Mouse (Mus musculus): ENCODE results near the gene Il17re.

Il17re gene

GRCm38 (mm10) chr6:113457952-113458534 is at the start of gene Il17re:
TSS of gene Il17re (plus strand) at chr6:113458484.
- in situ Hi-C loops (cut with MboI, MseI) = no loop called here

GRCm38 (mm10) chr6:113410001-113410400 is 48.3 kb upstream of the Il17re start:
- in situ Hi-C loops (cut with MboI, MseI) = no loop called here

GRCm38 (mm10) chr6:113416416-113416815 is 41.9 kb upstream of the Il17re start:
- in situ Hi-C loops (cut with MboI, MseI) = no loop called here

- in situ Hi-C loops (cut with MboI, MseI) = no loop called here
Observed at GRCm38 (mm10) chr6:113418441-113419198, 39.7 kb upstream of the Il17re start.

GRCm38 (mm10) chr6:113419199-113419587 is 39.1 kb upstream of the Il17re start, which contains the start of gene Rpusd3:
TSS of gene Rpusd3 (minus strand) at chr6:113419340.
- in situ Hi-C loops (cut with MboI, MseI) = no loop called here

GRCm38 (mm10) chr6:113423000-113423399 is 35.3 kb upstream of the Il17re start:
- in situ Hi-C loops (cut with MboI, MseI) = no loop called here

- in situ Hi-C loops (cut with MboI, MseI) = no loop called here
Observed at GRCm38 (mm10) chr6:113424187-113424586, 34.1 kb upstream of the Il17re start.

- in situ Hi-C loops (cut with MboI, MseI) = no loop called here
Observed at GRCm38 (mm10) chr6:113426696-113427095, 31.6 kb upstream of the Il17re start.

- in situ Hi-C loops (cut with MboI, MseI) = no loop called here
Observed at GRCm38 (mm10) chr6:113427397-113427796, 30.9 kb upstream of the Il17re start.

GRCm38 (mm10) chr6:113428006-113428405 is 30.3 kb upstream of the Il17re start:
- in situ Hi-C loops (cut with MboI, MseI) = no loop called here

GRCm38 (mm10) chr6:113429965-113430364 is 28.3 kb upstream of the Il17re start:
- in situ Hi-C loops (cut with MboI, MseI) = no loop called here

GRCm38 (mm10) chr6:113430846-113431245 is 27.4 kb upstream of the Il17re start:
- in situ Hi-C loops (cut with MboI, MseI) = no loop called here

GRCm38 (mm10) chr6:113431801-113432200 is 26.5 kb upstream of the Il17re start:
- in situ Hi-C loops (cut with MboI, MseI) = no loop called here

GRCm38 (mm10) chr6:113433661-113434060 is 24.6 kb upstream of the Il17re start:
- in situ Hi-C loops (cut with MboI, MseI) = no loop called here

- in situ Hi-C loops (cut with MboI, MseI) = no loop called here
Observed at GRCm38 (mm10) chr6:113434691-113435090, 23.6 kb upstream of the Il17re start.

GRCm38 (mm10) chr6:113435664-113436205 is 22.5 kb upstream of the Il17re start, which contains the start of gene Cidec:
TSS of gene Cidec (minus strand) at chr6:113435760.
- in situ Hi-C loops (cut with MboI, MseI) = no loop called here

- in situ Hi-C loops (cut with MboI, MseI) = no loop called here
Observed at GRCm38 (mm10) chr6:113437135-113437534, 21.1 kb upstream of the Il17re start.

- in situ Hi-C loops (cut with MboI, MseI) = no loop called here
Observed at GRCm38 (mm10) chr6:113438721-113439430, 19.4 kb upstream of the Il17re start.

GRCm38 (mm10) chr6:113440686-113441085 is 17.6 kb upstream of the Il17re start:
- in situ Hi-C loops (cut with MboI, MseI) = no loop called here

- in situ Hi-C loops (cut with MboI, MseI) = no loop called here
Observed at GRCm38 (mm10) chr6:113441147-113441680, 17.1 kb upstream of the Il17re start.

GRCm38 (mm10) chr6:113442087-113442441 is 16.2 kb upstream of the Il17re start:
- in situ Hi-C loops (cut with MboI, MseI) = no loop called here

All from T-helper 1 cell (primary cell).